Mouse (Mus musculus): ENCODE results near the gene Idua. TPM values are rescaled to one million over a fixed set of nuclear protein-coding genes. Genes with fewer than 3 reads are reported as not detected.

The Idua gene
- polyA plus RNA-seq, 1 experiment from 2014 or later: 14.6 TPM

- no peaks in the 10 kb centered on the region for H3K9me3 ChIP-seq
- 93% methylated on average over 12 of the region's 12 CpGs for WGBS
- peaks cover 24% of the 10 kb centered on the region for H3K4me1 ChIP-seq
- no peak overlapping the region for H3K4me3 ChIP-seq
- peaks cover 31% of the 10 kb centered on the region for H3K36me3 ChIP-seq
- no peaks in the 10 kb centered on the region for H3K27me3 ChIP-seq
- H3K27ac ChIP-seq: no peak overlapping the region
- ATAC-seq (ENCODE audit: insufficient number of reproducible peaks, insufficient read depth, low FRiP score, low TSS enrichment, low read depth): no peak
- no peak overlapping the region for H3K9ac ChIP-seq
- H3K4me2 ChIP-seq: no peak overlapping the region
Observed at GRCm38 (mm10) chr5:108671757-108672156, 11.6 kb downstream of the Idua start.

- no peaks in the 10 kb centered on the region for H3K9me3 ChIP-seq
- ATAC-seq (ENCODE audit: insufficient number of reproducible peaks, insufficient read depth, low FRiP score, low TSS enrichment, low read depth): no peak
- no peaks in the 10 kb centered on the region for H3K27me3 ChIP-seq
- no peak overlapping the region for H3K4me2 ChIP-seq
- no peak overlapping the region for H3K4me3 ChIP-seq
- WGBS: 81% methylated on average over 2 of the region's 2 CpGs
- H3K27ac ChIP-seq: no peak overlapping the region
- H3K4me1 ChIP-seq: peaks cover 26% of the 10 kb centered on the region
- H3K9ac ChIP-seq: no peak overlapping the region
- H3K36me3 ChIP-seq: peaks cover 31% of the 10 kb centered on the region
Observed at GRCm38 (mm10) chr5:108674624-108675023, 14.5 kb downstream of the Idua start.

GRCm38 (mm10) chr5:108675251-108675816 lies 15.2 kb downstream of the Idua start, which contains the start of gene Slc26a1:
TSS of gene Slc26a1 (minus strand) at chr5:108675569.
- Histone ChIP-seq H3K27me3 (no peaks in the 10 kb centered on the region), H3K4me3 (no peak within 1 kb of the TSS), H3K9me3 (no peaks in the 10 kb centered on the region), H3K9ac (no peak within 1 kb of the TSS), H3K36me3 (peaks cover 31% of the 10 kb centered on the region), H3K4me1 (peaks cover 19% of the 10 kb centered on the region), H3K4me2 (no peak within 1 kb of the TSS), H3K27ac (peak within 1 kb of the TSS; percentile 16; the same call in 1 of the 2 replicates)
- ATAC-seq (ENCODE audit: insufficient number of reproducible peaks, insufficient read depth, low FRiP score, low TSS enrichment, low read depth): no peak
- WGBS: 67% methylated on average over 9 of the region's 9 CpGs

- Histone ChIP-seq H3K27ac (peak overlapping the region; percentile 93), H3K36me3 (peaks cover 22% of the 10 kb centered on the region), H3K27me3 (no peaks in the 10 kb centered on the region), H3K4me1 (peaks cover 17% of the 10 kb centered on the region), H3K4me2 (peak overlapping the region; percentile 61), H3K9ac (peak overlapping the region; percentile 69), H3K9me3 (no peaks in the 10 kb centered on the region), H3K4me3 (peak overlapping the region; percentile 41)
- peak; percentile 53; the same call in 1 of the 2 replicates for ATAC-seq (ENCODE audit: insufficient number of reproducible peaks, insufficient read depth, low FRiP score, low TSS enrichment, low read depth)
- 17% methylated on average over 5 of the region's 5 CpGs for WGBS
Observed at GRCm38 (mm10) chr5:108676772-108677498, 16.8 kb downstream of the Idua start.

GRCm38 (mm10) chr5:108677605-108678295 lies 17.6 kb downstream of the Idua start:
- peaks cover 14% of the 10 kb centered on the region for H3K36me3 ChIP-seq
- H3K4me3 ChIP-seq: peak overlapping the region; percentile 41
- H3K4me2 ChIP-seq: peak overlapping the region; percentile 61
- peaks cover 17% of the 10 kb centered on the region for H3K4me1 ChIP-seq
- peak; percentile 75 for ATAC-seq (ENCODE audit: insufficient number of reproducible peaks, insufficient read depth, low FRiP score, low TSS enrichment, low read depth)
- peak overlapping the region; percentile 93 for H3K27ac ChIP-seq
- no peaks in the 10 kb centered on the region for H3K27me3 ChIP-seq
- no peaks in the 10 kb centered on the region for H3K9me3 ChIP-seq
- peak overlapping the region; percentile 69 for H3K9ac ChIP-seq
- WGBS: 2% methylated on average over 25 of the region's 25 CpGs

- WGBS: 84% methylated on average over 6 of the region's 6 CpGs
- Histone ChIP-seq H3K9ac (no peak overlapping the region), H3K4me3 (no peak overlapping the region), H3K4me2 (no peak overlapping the region), H3K9me3 (no peaks in the 10 kb centered on the region), H3K27ac (no peak overlapping the region), H3K36me3 (peaks cover 14% of the 10 kb centered on the region), H3K4me1 (peaks cover 17% of the 10 kb centered on the region), H3K27me3 (no peaks in the 10 kb centered on the region)
- no peak for ATAC-seq (ENCODE audit: insufficient number of reproducible peaks, insufficient read depth, low FRiP score, low TSS enrichment, low read depth)
Observed at GRCm38 (mm10) chr5:108678296-108678854, 18.2 kb downstream of the Idua start.

- Histone ChIP-seq H3K36me3 (peaks cover 7% of the 10 kb centered on the region; the same call in 1 of the 2 replicates), H3K4me2 (no peak overlapping the region), H3K4me3 (no peak overlapping the region), H3K9me3 (no peaks in the 10 kb centered on the region), H3K4me1 (peaks cover 17% of the 10 kb centered on the region), H3K9ac (no peak overlapping the region), H3K27ac (no peak overlapping the region), H3K27me3 (no peaks in the 10 kb centered on the region)
- ATAC-seq (ENCODE audit: insufficient number of reproducible peaks, insufficient read depth, low FRiP score, low TSS enrichment, low read depth): no peak
- 62% methylated on average over 3 of the region's 3 CpGs for WGBS
Observed at GRCm38 (mm10) chr5:108679909-108680308, 19.8 kb downstream of the Idua start.

GRCm38 (mm10) chr5:108680871-108681270 lies 20.7 kb downstream of the Idua start:
- H3K9ac ChIP-seq: no peak overlapping the region
- no peak for ATAC-seq (ENCODE audit: insufficient number of reproducible peaks, insufficient read depth, low FRiP score, low TSS enrichment, low read depth)
- no peaks in the 10 kb centered on the region for H3K9me3 ChIP-seq
- H3K4me2 ChIP-seq: no peak overlapping the region
- no peaks in the 10 kb centered on the region for H3K27me3 ChIP-seq
- H3K27ac ChIP-seq: no peak overlapping the region
- H3K4me1 ChIP-seq: peaks cover 14% of the 10 kb centered on the region
- H3K4me3 ChIP-seq: no peak overlapping the region
- WGBS: 92% methylated on average over 6 of the region's 6 CpGs
- peaks cover 8% of the 10 kb centered on the region for H3K36me3 ChIP-seq

GRCm38 (mm10) chr5:108689091-108689490 lies 29.0 kb downstream of the Idua start:
- Histone ChIP-seq H3K4me2 (no peak overlapping the region), H3K36me3 (peaks cover 4% of the 10 kb centered on the region; the same call in 1 of the 2 replicates), H3K4me1 (peaks cover 20% of the 10 kb centered on the region), H3K9ac (no peak overlapping the region), H3K9me3 (no peaks in the 10 kb centered on the region), H3K4me3 (no peak overlapping the region), H3K27ac (no peak overlapping the region), H3K27me3 (no peaks in the 10 kb centered on the region)
- WGBS: 77% methylated on average over 5 of the region's 5 CpGs
- ATAC-seq (ENCODE audit: insufficient number of reproducible peaks, insufficient read depth, low FRiP score, low TSS enrichment, low read depth): no peak

- Histone ChIP-seq H3K36me3 (no peaks in the 10 kb centered on the region), H3K27me3 (no peaks in the 10 kb centered on the region), H3K4me2 (no peak overlapping the region), H3K4me1 (peaks cover 32% of the 10 kb centered on the region), H3K4me3 (no peak overlapping the region), H3K9ac (no peak overlapping the region), H3K9me3 (no peaks in the 10 kb centered on the region), H3K27ac (no peak overlapping the region)
- WGBS: 74% methylated on average over 4 of the region's 4 CpGs
- no peak for ATAC-seq (ENCODE audit: insufficient number of reproducible peaks, insufficient read depth, low FRiP score, low TSS enrichment, low read depth)
Observed at GRCm38 (mm10) chr5:108691152-108691551, 31.0 kb downstream of the Idua start.

GRCm38 (mm10) chr5:108692271-108692670 lies 32.1 kb downstream of the Idua start, which contains the start of gene Fgfrl1:
TSS of gene Fgfrl1 (plus strand) at chr5:108692382.
- no peaks in the 10 kb centered on the region for H3K9me3 ChIP-seq
- peaks cover 42% of the 10 kb centered on the region for H3K4me1 ChIP-seq
- H3K4me2 ChIP-seq: peak within 1 kb of the TSS; percentile 80
- H3K4me3 ChIP-seq: peak within 1 kb of the TSS; percentile 91
- 2% methylated on average over 16 of the region's 18 CpGs for WGBS
- H3K36me3 ChIP-seq: no peaks in the 10 kb centered on the region
- no peak for ATAC-seq (ENCODE audit: insufficient number of reproducible peaks, insufficient read depth, low FRiP score, low TSS enrichment, low read depth)
- H3K9ac ChIP-seq: peak within 1 kb of the TSS; percentile 47
- no peak within 1 kb of the TSS for H3K27ac ChIP-seq
- H3K27me3 ChIP-seq: no peaks in the 10 kb centered on the region

All from embryonic facial prominence, embryonic 13.5 days (tissue).